Mouse (Mus musculus) megakaryocyte-erythroid progenitor cell, adult 5-6 weeks (primary cell): ENCODE results near the gene Ms4a6b. TPM values are rescaled to one million over a fixed set of nuclear protein-coding genes. Genes with fewer than 3 reads are reported as not detected.
"Not testable (repeated sequence)": the region's sequence is repeated elsewhere in the genome, so short reads cannot be mapped to it uniquely, and the experiment has no call there.

Experiments used
- ATAC-seq: replicated peaks from 2 replicates; pipeline ENCODE4 v1.8.0; 2016; ENCODE audit warnings: mild to moderate bottlenecking, inconsistent platforms; ENCODE audit not compliant: severe bottlenecking, poor library complexity, low FRiP score, low TSS enrichment
- total RNA-seq, 2 experiments: library from RNA; stranded (forward) in 1 of 2; stranded (reverse) in 1 of 2; fragments of 200-1000, 215-1000 nt in 1 of 2; fragments of >200 nt in 1 of 2; fragmentation: Nextera tagmentation in 1 of 2; gene quantifications; 2 replicates each; pipeline ENCODE4 v1.2.3; 2014 to 2017

Gene Ms4a6b
- total RNA-seq, 2 experiments from 2014 or later = 2.1 to 2.2 TPM

DNA sequence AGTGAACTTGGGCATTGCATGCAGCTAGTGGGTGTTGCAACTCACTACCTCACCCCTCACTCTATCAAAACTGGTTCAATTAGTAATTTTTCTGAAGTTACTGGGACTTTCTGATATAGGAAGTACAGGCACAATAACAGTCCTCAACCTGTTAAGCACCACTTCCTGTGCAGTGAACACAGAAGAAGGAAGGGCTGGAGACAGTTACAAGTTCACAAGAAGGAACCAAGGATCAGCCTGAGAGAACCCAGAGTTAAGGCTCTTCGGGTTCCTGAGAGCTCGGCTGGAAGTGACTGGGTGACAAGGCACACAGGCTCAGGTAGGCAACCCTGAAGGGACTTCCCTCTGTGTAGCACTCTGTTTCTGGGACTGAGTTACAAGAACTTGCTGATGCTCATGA, 2.0 kb downstream of the Ms4a6b start:
- ATAC-seq = not testable (repeated sequence)

DNA sequence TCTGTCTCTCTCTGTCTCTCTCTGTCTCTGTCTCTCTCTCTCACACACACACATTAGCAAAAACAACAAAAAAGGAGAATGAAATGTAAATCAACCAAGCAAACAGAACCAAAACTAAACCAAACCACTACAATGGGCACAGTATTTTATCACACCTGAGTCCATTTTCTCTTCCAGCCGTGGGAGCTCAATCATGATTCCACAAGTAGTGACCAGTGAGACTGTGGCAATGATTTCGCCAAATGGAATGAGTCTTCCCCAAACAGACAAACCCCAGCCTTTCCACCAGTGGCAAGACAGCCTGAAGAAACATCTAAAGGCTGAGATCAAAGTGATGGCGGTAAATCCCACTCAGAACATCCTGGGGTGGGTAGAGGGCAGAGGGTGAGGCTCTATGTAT, 3.8 kb downstream of the Ms4a6b start:
- no peak for ATAC-seq

DNA sequence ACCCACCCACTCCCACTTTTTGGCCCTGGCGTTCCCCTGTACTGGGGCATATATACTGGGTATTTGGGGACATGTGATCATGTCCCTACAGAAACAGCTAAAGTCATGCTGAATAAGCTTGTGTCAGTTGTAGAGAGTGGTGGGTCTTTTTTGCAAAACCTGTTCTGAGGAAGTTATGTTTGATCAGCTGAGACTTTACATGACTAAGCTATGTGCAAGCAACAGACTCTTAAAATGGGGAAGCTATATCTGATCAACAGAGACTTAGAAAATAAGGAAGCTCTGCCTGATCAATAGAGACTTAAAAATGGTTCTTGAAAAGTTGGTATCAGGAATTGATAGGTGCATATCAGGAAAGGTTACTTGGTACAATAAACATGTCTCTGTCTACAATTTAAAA, 17.1 kb downstream of the Ms4a6b start:
- ATAC-seq = no peak

DNA sequence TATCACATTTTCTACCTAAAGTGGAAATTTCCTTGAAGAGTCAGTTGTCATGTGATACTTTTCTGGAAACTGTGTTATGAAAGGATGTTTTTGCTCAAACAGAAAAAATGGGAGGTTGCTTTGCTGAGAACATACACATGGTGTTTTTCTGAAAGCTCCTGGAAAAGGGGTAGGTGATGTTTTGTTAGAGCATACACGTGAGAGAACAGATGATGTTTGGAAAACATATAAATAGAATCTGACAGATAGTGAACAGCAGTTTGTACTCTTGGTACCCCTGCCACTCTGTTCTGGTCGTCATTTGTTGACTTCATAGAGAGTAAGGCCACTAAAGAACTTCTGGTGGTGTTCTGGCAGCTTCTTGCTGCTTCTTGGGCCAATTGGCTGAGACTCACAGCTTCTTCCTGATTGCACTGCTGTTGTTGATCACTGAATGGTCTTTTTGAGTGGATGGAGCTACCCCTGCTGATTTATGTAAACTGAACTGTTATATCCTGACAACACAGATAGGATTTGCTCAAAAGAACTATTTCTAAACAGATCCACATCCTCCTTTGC, 17.7 kb downstream of the Ms4a6b start:
- ATAC-seq = no peak

DNA sequence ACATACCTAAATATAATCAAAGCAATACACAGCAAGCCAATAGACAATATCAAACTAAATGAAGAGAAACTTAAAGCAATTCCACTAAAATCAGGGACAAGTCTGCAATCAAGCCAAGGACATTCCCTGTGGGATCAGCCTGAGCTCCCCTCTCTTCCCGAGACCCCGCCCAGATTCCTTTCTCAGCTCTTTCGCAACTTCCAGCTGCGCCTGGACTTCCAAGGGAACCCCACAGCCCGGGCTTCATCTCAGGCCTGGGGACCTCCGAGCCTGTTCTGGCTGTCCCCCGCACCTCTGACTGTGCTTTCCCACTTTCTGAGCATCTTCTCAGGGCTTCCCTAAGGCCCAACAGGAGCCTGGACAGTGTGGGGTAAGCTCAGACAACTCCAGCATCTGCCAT, 20.3 kb downstream of the Ms4a6b start, which contains the start of gene Ms4a4d:
Gene Ms4a4d, plus strand, starts transcription at position 209 of the 400 bp plus-strand sequence.
- ATAC-seq = no peak

DNA sequence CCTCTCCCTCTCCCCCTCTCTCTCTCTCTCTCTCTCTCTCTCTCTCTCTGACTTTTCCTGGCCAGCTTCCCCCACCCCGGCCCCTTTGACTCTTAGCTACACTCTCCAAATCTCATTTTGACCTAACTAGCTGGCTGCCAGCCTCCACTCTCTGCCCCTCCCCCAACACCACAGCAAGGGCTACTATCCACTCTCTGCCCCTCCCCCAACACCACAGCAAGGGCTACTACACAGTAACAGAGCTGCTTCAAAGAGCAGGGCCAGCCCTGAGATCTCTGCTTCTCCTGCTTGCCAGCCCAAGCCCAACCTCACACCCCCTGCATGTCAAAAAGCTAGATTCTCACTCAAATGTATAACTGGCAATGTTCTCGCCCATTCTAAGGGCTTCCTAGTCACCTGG, 21.0 kb downstream of the Ms4a6b start:
- no peak for ATAC-seq

DNA sequence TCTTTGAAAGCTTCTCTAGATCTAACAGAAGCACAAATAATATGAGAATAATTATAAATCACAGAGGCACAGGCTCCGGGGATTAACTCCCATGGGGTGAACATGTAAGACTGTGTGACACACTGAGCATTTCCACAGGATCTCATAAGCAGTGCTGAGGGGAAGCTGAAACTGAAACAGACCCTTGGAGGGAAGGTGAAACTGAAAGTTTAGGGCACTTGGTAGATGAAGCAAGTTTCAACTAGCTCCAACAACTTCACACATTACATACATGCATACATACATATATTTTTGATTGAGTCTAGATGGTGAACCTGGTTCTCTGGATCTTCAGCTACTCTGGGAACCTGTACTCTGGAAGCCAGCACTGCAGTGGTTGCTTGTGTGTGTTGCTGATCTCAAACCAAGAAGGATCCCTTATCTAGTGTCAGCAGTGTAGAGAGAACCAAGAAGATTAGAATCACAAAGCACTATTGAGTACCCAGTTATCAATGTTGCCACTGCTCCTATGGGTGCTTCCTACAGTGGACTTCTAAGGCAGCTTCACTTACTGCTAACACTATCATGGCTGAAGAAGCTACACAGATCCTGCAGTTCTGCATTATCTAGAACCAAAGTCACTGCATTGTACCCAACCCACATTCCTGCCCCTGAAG, 24.0 kb downstream of the Ms4a6b start:
- not testable (repeated sequence) for ATAC-seq

DNA sequence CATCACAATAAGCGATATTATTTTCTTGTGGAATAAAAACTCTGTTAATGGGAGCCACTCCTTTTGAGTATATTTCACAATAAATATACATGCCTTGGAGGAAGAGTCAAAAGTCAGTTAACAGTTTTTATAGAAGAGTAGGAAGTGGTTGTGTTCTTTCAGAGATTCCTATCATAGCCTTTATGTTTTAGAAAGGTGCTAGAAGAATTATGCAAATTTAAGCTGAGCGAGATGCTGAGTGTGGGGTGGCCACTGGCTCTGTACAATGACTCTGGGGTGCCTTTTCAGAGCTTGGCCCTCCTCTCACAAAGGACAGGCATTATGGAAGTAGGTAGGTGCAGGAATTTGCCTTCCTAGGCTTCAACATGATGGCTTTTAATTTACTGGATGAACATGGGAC, 28.1 kb downstream of the Ms4a6b start:
- ATAC-seq = not testable (repeated sequence)

DNA sequence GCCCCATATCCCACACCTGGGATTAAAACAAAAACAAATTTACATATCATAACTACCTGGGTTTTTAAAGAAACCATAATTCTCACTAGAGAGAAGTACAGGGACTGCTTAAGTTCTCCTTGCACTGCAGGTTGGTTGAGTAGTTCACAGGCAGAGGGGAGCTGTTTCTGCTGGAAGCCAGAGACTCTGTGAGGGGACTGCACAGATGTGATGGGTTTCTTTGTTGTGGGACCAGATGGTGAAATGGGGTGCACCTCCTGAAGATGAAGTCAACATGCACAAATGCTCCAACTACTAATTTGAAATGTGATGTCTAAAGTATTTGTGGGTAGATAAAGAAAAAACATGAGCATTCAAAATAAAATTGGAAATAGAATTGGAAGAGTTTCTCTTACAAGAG, 31.6 kb downstream of the Ms4a6b start:
- no peak for ATAC-seq

DNA sequence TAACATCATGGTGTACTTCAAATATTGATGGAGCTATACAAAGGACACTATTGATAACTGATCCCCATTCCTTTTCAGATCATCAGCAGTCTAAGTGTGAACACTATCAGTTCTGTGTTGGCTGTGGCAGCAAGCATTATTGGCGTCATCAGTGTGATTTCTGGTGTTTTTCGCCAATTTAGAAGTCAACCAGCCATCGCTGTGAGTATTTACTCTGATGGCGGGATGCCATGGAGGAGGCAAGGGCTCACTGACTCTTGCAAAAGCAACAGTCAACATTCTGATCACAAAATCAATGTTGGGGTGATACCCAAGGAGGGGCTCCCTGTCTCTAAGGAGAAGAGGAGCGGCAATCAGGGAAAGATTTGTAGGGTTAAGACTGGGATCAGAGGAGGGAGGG, 38.4 kb downstream of the Ms4a6b start:
- no peak for ATAC-seq

DNA sequence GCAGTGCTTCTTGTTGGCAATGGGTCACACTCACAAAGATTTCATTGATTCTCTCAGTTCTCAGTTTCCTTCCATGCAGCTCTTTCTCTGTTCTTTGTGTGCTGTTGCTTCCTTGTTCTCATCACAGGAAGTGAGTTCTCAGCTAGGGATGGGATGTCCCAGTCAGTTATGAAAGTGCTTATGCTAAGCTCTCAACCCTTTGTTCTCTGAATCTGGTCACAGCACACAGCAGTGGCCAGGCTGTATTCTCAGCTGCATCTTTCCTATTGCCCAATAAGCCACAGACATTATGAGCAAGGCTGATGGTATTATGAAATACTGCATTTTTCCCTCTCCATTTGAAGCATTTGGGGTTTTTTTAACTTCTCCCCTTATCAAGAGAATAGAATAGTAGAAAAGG, 43.2 kb downstream of the Ms4a6b start:
- not testable (repeated sequence) for ATAC-seq

DNA sequence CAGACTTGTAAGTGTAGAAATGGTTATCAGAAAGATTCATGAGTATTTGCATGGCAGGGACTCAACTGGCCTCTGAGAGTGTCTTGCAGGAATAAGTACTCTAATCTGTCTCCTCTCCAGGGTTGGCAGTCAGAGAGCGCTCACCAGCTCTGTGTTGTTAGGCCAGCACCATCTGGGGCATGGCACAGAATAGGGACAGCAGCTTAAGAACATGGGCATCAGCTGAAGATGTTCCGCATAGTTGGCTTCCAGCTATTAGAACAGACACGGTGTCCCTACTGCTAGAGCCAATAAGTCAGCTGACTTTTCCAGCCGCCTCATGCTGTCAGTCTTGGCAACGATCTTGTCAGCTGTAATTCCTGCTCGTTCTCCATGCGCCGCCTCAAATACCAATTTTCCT, 58.7 kb downstream of the Ms4a6b start:
- no peak for ATAC-seq

Other genes starting within 250 kb of the Ms4a6b start
- gene Ms4a5, start 232.6 kb upstream of the Ms4a6b start, total RNA-seq (2014; fragmentation: Nextera tagmentation) = not detected in 2 replicates
- gene Ms4a5, start 232.6 kb upstream of the Ms4a6b start, total RNA-seq (2017) = not detected in 2 replicates
- not detected in 2 replicates for gene Ms4a14, start 202.1 kb upstream of the Ms4a6b start, total RNA-seq (2014; fragmentation: Nextera tagmentation)
- gene Ms4a14, start 202.1 kb upstream of the Ms4a6b start, total RNA-seq (2017) = not detected in 2 replicates
- not detected in 2 replicates for gene Ms4a7, start 180.4 kb upstream of the Ms4a6b start, total RNA-seq (2014; fragmentation: Nextera tagmentation)
- not detected in 2 replicates for gene Ms4a7, start 180.4 kb upstream of the Ms4a6b start, total RNA-seq (2017)
- not detected in 2 replicates for gene Ms4a4a, start 141.0 kb upstream of the Ms4a6b start, total RNA-seq (2014; fragmentation: Nextera tagmentation)
- gene Ms4a4a, start 141.0 kb upstream of the Ms4a6b start, total RNA-seq (2017) = not detected in 2 replicates
- not detected in 2 replicates for gene Ms4a4c, start 111.7 kb upstream of the Ms4a6b start, total RNA-seq (2014; fragmentation: Nextera tagmentation)
- not detected in 2 replicates for gene Ms4a4c, start 111.7 kb upstream of the Ms4a6b start, total RNA-seq (2017)
- 2.6 and 17.3 TPM in 2 replicates for gene Ms4a4b, start 73.0 kb upstream of the Ms4a6b start, total RNA-seq (2014; fragmentation: Nextera tagmentation)
- 14.1 TPM in 1 of 2 replicates, not detected in the other for gene Ms4a4b, start 73.0 kb upstream of the Ms4a6b start, total RNA-seq (2017)
- gene Ms4a6c, start 47.1 kb upstream of the Ms4a6b start, total RNA-seq (2014; fragmentation: Nextera tagmentation) = 1.3 TPM in 1 of 2 replicates, not detected in the other
- 0.85 and 4.3 TPM in 2 replicates for gene Ms4a6c, start 47.1 kb upstream of the Ms4a6b start, total RNA-seq (2017)
- gene Gm8369, start 30.6 kb upstream of the Ms4a6b start, total RNA-seq (2014; fragmentation: Nextera tagmentation) = 0.59 and 1.0 TPM in 2 replicates
- gene Gm8369, start 30.6 kb upstream of the Ms4a6b start, total RNA-seq (2017) = not detected in 2 replicates
- not detected in 2 replicates for gene Ms4a4d, start 20.3 kb downstream of the Ms4a6b start, total RNA-seq (2014; fragmentation: Nextera tagmentation)
- not detected in 2 replicates for gene Ms4a4d, start 20.3 kb downstream of the Ms4a6b start, total RNA-seq (2017)
- not detected in 2 replicates for gene Ms4a6d, start 88.3 kb downstream of the Ms4a6b start, total RNA-seq (2014; fragmentation: Nextera tagmentation)
- not detected in 2 replicates for gene Ms4a6d, start 88.3 kb downstream of the Ms4a6b start, total RNA-seq (2017)
- 0.96 and 1.6 TPM in 2 replicates for gene Ms4a2, start 107.2 kb downstream of the Ms4a6b start, total RNA-seq (2014; fragmentation: Nextera tagmentation)
- 2.8 and 5.3 TPM in 2 replicates for gene Ms4a2, start 107.2 kb downstream of the Ms4a6b start, total RNA-seq (2017)
- 5.3 TPM in 1 of 2 replicates, not detected in the other for gene Ms4a3, start 124.3 kb downstream of the Ms4a6b start, total RNA-seq (2014; fragmentation: Nextera tagmentation)
- 0.14 and 3.0 TPM in 2 replicates for gene Ms4a3, start 124.3 kb downstream of the Ms4a6b start, total RNA-seq (2017)
- not detected in 2 replicates for gene Oosp2, start 144.0 kb downstream of the Ms4a6b start, total RNA-seq (2014; fragmentation: Nextera tagmentation)
- gene Oosp2, start 144.0 kb downstream of the Ms4a6b start, total RNA-seq (2017) = not detected in 2 replicates
- gene Oosp1, start 174.6 kb downstream of the Ms4a6b start, total RNA-seq (2014; fragmentation: Nextera tagmentation) = not detected in 2 replicates
- 3.4 TPM in 1 of 2 replicates, not detected in the other for gene Oosp1, start 174.6 kb downstream of the Ms4a6b start, total RNA-seq (2017)
- not detected in 2 replicates for gene Oosp3, start 180.5 kb downstream of the Ms4a6b start, total RNA-seq (2014; fragmentation: Nextera tagmentation)
- gene Oosp3, start 180.5 kb downstream of the Ms4a6b start, total RNA-seq (2017) = not detected in 2 replicates
- not detected in 2 replicates for gene Gif, start 231.0 kb downstream of the Ms4a6b start, total RNA-seq (2014; fragmentation: Nextera tagmentation)
- not detected in 2 replicates for gene Gif, start 231.0 kb downstream of the Ms4a6b start, total RNA-seq (2017)